Mouse (Mus musculus) ES-E14 (cell line): Measurements from ENCODE around the gene Dnajc15.

Experiments used
- HCFC1 ChIP-seq: IDR thresholded peaks from 2 replicates; pipeline ENCODE4 v1.6.1; 2012; ENCODE audit warnings: low read length, inconsistent platforms, borderline replicate concordance; ENCODE audit not compliant: insufficient read depth
- MAFK ChIP-seq: IDR thresholded peaks from 2 replicates; pipeline ENCODE4 v1.6.1; 2014; ENCODE audit warnings: mild to moderate bottlenecking, low read depth, low read length, inconsistent platforms; ENCODE audit not compliant: insufficient read depth
- ZC3H11A ChIP-seq: IDR thresholded peaks from 2 replicates; pipeline ENCODE4 v1.6.1; 2012; ENCODE audit warnings: low read depth, mild to moderate bottlenecking, inconsistent platforms, low read length, borderline replicate concordance
- ZNF384 ChIP-seq: IDR thresholded peaks from 2 replicates; pipeline ENCODE4 v1.6.1; 2012; ENCODE audit warnings: low read depth, low read length, inconsistent platforms

DNA sequence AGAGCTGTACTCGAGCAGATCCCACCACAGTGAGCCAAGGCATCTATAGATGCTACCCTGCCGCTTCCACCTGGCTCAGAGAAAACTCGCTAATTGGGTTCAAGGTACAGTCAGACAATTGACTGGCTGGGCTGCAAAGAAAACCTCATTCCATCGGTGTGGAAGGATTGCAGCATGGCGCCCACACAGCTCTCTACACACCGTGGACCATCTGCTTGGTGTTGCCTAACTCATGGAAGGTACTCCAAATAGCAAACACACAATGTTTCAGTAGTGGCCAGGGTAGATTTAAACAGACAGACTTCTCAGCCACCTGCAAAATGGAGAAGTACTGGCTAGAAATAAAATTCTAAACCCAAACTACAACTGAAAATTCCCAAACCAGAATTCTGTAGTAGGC, 57.4 kb downstream of the Dnajc15 start:
- TF ChIP-seq MAFK (no peak), ZC3H11A (no peak), ZNF384 (no peak), HCFC1 (no peak)
